Mouse (Mus musculus): ENCODE measurements around the gene Prr18. TPM values are rescaled to one million over a fixed set of nuclear protein-coding genes. Genes with fewer than 3 reads are reported as not detected.

Gene Prr18
- total RNA-seq, 2 experiments from 2014 or later = 12.2 to 15.7 TPM

GRCm38 (mm10) chr17:8339666-8340374 is 2.6 kb downstream of the Prr18 start:
- DNase-seq (ENCODE audit: low spot score in 2 of 2) = no peak
- intact Hi-C loops (cut with DNase I) = no loop called here

DNA sequence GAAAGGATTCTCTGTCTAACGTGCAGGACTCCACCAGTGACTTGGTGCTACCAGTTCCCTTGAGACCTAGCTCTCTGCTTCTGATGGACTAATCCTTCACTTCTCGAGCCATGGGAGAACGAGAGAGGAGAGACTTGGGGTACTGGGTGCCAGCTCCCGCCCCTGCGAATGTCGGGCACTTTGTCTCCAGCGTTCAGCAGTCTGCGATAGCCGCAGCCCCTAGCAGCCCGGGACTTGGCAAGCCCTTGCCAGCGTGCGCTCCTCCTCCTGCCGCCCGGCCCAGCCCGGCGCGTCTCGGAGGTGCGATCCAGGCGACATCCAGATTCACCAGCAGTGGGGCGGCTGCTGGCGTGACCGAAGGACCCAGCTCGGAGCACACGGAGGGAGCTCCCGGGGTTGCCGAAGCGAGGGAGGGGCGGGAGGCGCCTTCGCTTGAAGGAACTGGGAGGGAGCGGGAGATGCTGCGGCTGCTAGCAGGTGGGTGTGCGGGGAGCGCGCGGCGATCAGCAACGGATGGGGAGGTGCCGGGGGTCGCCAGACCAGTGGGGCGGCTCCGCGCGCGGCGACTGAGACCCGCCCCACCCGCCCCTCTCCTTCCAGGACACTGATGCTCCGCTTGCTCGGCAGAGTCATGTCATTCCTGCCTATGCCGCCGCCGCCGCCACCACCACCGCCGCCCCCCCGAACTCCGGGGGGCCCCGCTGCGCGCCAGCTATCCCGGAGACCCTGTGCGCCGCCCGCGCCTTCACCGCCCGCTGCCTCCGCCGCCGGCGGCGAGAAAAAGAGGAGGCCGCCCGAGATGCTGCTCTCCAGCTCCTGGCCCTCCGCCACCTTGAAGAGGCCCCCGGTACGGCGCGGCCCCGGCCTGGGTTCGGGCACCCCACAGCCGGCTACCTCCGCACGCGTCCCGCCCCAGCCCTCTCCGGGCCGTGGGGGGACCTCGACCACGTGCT is 3.4 kb downstream of the Prr18 start:
- peak; percentile 62 to 64 for DNase-seq (ENCODE audit: low spot score in 2 of 2)
- intact Hi-C loops (cut with DNase I) = no loop called here

DNA sequence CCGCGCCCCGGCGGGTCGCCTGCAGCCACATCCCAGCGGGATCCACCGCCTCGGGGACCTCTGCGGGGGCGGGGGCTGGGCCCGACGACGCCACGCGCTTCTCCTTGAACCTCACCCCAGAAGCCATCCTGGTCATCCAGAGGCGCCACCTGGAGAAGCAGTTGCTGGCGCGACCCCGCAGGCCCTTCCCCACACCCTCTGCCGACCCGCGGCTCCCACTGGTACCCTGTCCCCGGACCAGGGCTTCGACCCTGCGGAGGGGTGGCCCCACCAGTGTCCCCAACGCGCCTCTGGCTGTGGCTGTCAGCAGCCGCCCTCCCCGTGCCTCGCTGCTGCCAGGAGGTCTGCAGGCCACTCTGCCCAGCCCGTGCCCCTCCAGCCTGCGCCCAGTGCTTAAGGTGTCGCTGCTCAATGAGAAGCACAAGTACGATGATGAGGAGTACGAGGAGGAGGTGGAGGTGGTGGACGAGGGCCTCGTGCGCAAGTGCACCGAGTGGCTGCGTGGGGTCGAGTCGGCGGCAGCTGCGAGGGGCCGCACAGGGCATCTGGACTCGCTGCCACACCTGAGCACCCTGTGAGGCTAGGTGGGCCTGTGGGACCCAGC is 4.2 kb downstream of the Prr18 start:
- intact Hi-C loops (cut with DNase I) = no loop called here
- no peak for DNase-seq (ENCODE audit: low spot score in 2 of 2)

DNA sequence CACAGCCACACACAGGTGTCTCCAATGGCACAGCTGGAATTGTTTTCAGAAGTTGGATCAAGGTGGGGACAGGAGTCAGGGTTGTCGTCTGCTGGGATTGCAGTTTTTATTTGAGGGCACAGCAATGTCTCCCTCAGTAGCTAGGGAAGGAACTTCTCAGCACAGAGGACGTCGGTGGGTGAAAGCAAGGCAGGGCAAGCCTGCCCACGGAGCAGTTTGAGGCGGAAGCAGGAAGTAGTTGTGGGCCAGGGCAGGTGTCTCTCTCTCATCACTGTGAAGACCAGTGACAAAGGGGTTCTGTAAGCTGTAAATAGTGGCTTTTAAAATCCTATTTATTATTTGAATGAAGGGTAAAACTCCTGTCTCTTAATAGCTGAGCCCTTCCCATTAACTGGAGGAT is 5.4 kb downstream of the Prr18 start:
- no peak for DNase-seq (ENCODE audit: low spot score in 2 of 2)
- intact Hi-C loops (cut with DNase I) = no loop called here

GRCm38 (mm10) chr17:8343416-8343815 is 6.2 kb downstream of the Prr18 start:
- intact Hi-C loops (cut with DNase I) = no loop called here
- DNase-seq (ENCODE audit: low spot score in 2 of 2) = no peak

DNA sequence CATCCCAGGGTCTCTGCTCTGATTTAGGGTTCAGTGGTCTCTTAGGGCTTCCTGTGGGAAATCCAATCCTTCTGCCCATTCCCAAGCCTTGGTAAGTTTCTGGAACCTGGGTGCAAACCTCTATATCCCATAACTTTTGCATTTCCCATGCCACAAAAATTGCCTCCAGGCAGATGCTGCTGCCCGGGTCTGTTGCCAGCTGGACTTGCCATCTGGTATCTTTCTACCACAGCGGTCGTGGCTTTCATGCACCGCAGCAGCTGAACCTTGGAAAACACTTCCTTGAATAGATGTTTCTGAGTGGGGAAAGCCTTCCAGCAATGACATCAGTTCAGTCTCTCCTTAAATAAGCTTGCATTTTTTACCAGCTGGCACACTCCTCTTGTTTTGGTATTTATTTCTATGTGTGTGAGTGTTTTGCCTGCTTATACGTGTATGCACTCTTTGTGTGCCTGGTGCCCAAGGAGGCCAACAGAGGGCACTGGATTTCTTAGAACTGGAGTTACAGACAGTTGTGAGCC is 10.6 kb downstream of the Prr18 start:
- intact Hi-C loops (cut with DNase I) = no loop called here
- no peak for DNase-seq (ENCODE audit: low spot score in 2 of 2)

DNA sequence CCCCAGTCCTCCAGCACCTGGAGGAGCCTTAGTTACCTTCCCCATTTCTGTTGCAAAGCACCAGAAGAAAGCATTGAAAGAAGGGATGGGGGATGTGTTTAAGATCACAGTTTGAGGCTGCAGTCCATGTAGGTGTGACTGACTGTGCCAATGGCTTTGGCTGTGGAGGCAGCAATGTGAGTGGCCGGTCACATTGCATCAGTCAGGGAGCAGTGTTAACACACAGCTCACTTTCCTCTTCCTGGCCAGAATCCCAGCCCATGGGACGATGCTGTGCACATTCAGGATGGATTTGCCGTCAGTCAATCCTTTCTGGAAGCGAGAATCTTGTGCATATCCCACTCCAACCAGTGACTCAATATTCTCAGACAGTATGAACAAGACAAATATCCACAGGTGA is 11.7 kb downstream of the Prr18 start:
- intact Hi-C loops (cut with DNase I) = no loop called here
- no peak for DNase-seq (ENCODE audit: low spot score in 2 of 2)

DNA sequence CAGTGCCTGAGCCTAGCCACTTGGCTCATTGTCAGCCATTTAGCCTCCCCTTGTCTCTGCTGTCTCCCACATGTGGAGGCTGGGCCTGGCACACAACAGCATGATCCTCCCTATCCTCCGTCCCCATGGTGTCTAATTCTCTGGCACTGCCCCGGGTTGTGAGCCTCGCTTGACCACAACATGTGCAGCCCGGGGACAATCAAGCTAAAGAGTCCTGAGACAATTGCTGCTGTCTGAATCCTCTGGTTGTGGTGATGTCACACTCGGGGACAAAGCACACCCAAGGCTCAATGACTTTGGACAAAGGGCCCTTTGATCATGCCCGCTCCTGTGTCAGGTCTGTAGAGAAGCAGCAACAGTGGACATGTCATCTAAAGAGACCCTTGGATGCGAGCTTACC is 13.8 kb downstream of the Prr18 start:
- intact Hi-C loops (cut with DNase I) = no loop called here
- DNase-seq (ENCODE audit: low spot score in 2 of 2) = peak in 1 of 2 experiments; percentile 46

- DNase-seq (ENCODE audit: low spot score in 2 of 2) = no peak
- intact Hi-C loops (cut with DNase I) = no loop called here
These were observed 18.4 kb downstream of the Prr18 start, which contains the start of gene T2 for GRCm38 (mm10) chr17:8355692-8356091. T2 (plus strand) TSS chr17:8355992.

GRCm38 (mm10) chr17:8357498-8357897 is 20.2 kb downstream of the Prr18 start:
- intact Hi-C loops (cut with DNase I) = no loop called here
- no peak for DNase-seq (ENCODE audit: low spot score in 2 of 2)

- intact Hi-C loops (cut with DNase I) = no loop called here
These were observed 23.6 kb downstream of the Prr18 start for GRCm38 (mm10) chr17:8360876-8361275.

GRCm38 (mm10) chr17:8361281-8362103 is 24.2 kb downstream of the Prr18 start:
- DNase-seq (ENCODE audit: low spot score in 2 of 2) = no peak
- intact Hi-C loops (cut with DNase I) = no loop called here

More at GRCm38 (mm10) chr17:8360876-8361275, 23.6 kb downstream of the Prr18 start:
- no peak for DNase-seq (ENCODE audit: low spot score in 2 of 2)

DNA sequence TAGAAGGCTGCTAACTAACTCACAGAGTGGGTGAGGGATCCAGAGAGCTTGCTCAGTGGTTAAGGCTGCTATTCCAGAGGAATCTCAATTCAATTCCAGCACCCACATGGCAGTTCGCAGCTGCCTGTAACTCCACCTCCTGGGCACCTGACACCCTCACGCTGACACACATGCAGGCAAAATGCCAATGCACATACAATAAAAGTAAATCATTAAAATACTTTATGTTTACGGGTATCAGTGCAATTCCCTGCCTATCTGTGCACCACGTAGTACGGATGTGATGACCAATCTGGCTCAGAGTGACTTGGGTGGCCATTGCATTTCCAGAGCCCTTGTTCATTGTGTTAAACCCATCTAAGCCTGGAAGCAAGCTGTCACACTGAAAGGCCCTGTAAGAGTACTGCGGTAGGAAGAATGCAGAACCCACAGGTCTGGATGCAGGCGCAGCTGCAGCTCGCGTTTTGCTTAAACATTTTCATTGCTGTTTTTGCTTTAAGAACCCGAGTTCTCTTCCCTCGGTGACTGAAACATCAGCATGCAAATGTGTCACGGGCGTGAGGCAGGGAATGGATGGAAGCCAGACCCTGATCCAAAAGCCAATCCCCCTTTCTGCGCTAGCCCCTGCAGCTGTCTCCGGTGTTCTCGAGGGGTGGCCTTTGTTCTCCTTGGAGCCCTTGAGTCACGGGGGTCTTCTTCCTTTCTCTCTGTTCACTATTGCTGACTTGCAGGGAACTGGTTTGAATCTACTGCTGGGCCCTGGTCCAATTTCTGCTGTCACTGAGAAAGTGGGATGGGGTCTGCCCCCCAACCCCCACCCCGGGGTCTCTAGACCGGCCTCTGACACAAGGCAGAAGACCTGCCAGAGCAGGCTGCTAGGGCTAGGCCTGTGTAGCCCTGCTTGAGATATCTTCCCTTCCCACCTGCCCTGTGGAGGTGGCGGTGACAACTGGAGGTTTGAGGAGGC is 30.5 kb downstream of the Prr18 start:
- intact Hi-C loops (cut with DNase I) = loop anchor here (1.0 kb wide), 1 partner anchor 84 kb away; no protein-coding TSS in a partner anchor
- peak; percentile 43 to 65 for DNase-seq (ENCODE audit: low spot score in 2 of 2)

- DNase-seq (ENCODE audit: low spot score in 2 of 2) = peak; percentile 84 to 92
- intact Hi-C loops (cut with DNase I) = loop anchor here (1.0 kb wide), 1 partner anchor 85 kb away; no protein-coding TSS in a partner anchor
These were observed 31.3 kb downstream of the Prr18 start for GRCm38 (mm10) chr17:8368570-8368969.

GRCm38 (mm10) chr17:8369171-8369570 is 31.9 kb downstream of the Prr18 start:
- intact Hi-C loops (cut with DNase I) = no loop called here
- DNase-seq (ENCODE audit: low spot score in 2 of 2) = no peak

- intact Hi-C loops (cut with DNase I) = loop anchor here (5.0 kb wide), 1 partner anchor 178 kb away; no protein-coding TSS in a partner anchor
These were observed 33.5 kb downstream of the Prr18 start for GRCm38 (mm10) chr17:8370634-8371229.

GRCm38 (mm10) chr17:8371834-8372233 is 34.6 kb downstream of the Prr18 start:
- peak; percentile 78 to 89 for DNase-seq (ENCODE audit: low spot score in 2 of 2)
- intact Hi-C loops (cut with DNase I) = loop anchor here (1.0 to 5.0 kb wide), 4 partner anchors 56 to 180 kb away; partner anchors contain the start of gene Sft2d1

More at GRCm38 (mm10) chr17:8370634-8371229, 33.5 kb downstream of the Prr18 start:
- peak in 1 of 2 experiments; percentile 8 for DNase-seq (ENCODE audit: low spot score in 2 of 2)
